Mouse (Mus musculus) forebrain, postnatal 0 days (tissue): ENCODE results near the gene Gria1. TPM values are rescaled to one million over a fixed set of nuclear protein-coding genes. Genes with fewer than 3 reads are reported as not detected.

ENCODE experiments used
- ATAC-seq: fragments of 200-750 bp; cut with Nextera tagmentation; 2 replicates; pipeline ENCODE4 v1.8.0; 2017; ENCODE audit warnings: mild to moderate bottlenecking, moderate library complexity
- DNase-seq: peaks from one replicate; pipeline ENCODE4 v3.0.0-alpha.2; 2015
- H3K27ac ChIP-seq: fragments of 300-500 bp; sonication (generic); 2 replicates; pipeline ENCODE4 v1.5.1; 2014; ENCODE audit warnings: low read depth, mild to moderate bottlenecking, antibody characterized with exemption, low read length, moderate library complexity, mixed read lengths
- H3K27me3 ChIP-seq: fragments of 300-500 bp; sonication (generic); 2 replicates; pipeline ENCODE4 v1.6.1; 2014; ENCODE audit warnings: mild to moderate bottlenecking, low read length, mixed read lengths; ENCODE audit not compliant: insufficient read depth
- H3K36me3 ChIP-seq: fragments of 300-500 bp; sonication (generic); 2 replicates; pipeline ENCODE4 v1.6.1; 2014; ENCODE audit warnings: mild to moderate bottlenecking, moderate library complexity; ENCODE audit not compliant: insufficient read depth
- H3K4me1 ChIP-seq: fragments of 300-500 bp; sonication (generic); 2 replicates; pipeline ENCODE4 v1.6.1; 2014; ENCODE audit warnings: antibody characterized with exemption; ENCODE audit not compliant: insufficient read depth
- H3K4me2 ChIP-seq: fragments of 300-500 bp; sonication (generic); 2 replicates; pipeline ENCODE4 v1.6.1; 2014; ENCODE audit warnings: low read depth, mild to moderate bottlenecking, moderate library complexity
- H3K4me3 ChIP-seq: fragments of 300-500 bp; sonication (generic); 2 replicates; pipeline ENCODE4 v1.5.1; 2014; ENCODE audit warnings: low read depth, low read length, mixed read lengths
- H3K9ac ChIP-seq: fragments of 300-500 bp; sonication (generic); 2 replicates; pipeline ENCODE4 v1.6.1; 2014; ENCODE audit warnings: mild to moderate bottlenecking
- H3K9me3 ChIP-seq: fragments of 300-500 bp; sonication (generic); 2 replicates; pipeline ENCODE4 v1.6.1; 2016; ENCODE audit warnings: low read length
- CTCF ChIP-seq: sonication (generic); IDR thresholded peaks from 2 replicates; pipeline ENCODE4 v1.5.1; 2016; ENCODE audit warnings: antibody characterized with exemption, control low read depth, low read depth
- WGBS: fragments of 180-500 bp; shearing (Covaris S2); extraction: QIAGEN DNeasy Blood & Tissue Kit; methylation state at CpG from one replicate; pipeline ENCODE4 v1.1.7; 2014; 5-methylcytosine and 5-hydroxymethylcytosine counted together
- polyA plus RNA-seq: library from polyadenylated mRNA; unstranded; fragments of >200 nt; fragmentation: Nextera tagmentation; extraction: Ambion mirVana; gene quantifications from 2 replicates; pipeline ENCODE4 v1.2.1, GENCODE M21; 2015
- total RNA-seq: library from RNA; depleted of rRNA; stranded (reverse); fragments of >200 nt; gene quantifications from 2 replicates; pipeline ENCODE4 v1.2.3, GENCODE M21; 2014; rRNA removed

Gria1 gene
- 103 and 121 TPM in 2 replicates for total RNA-seq
- 48.9 and 92.7 TPM in 2 replicates for polyA plus RNA-seq

DNA sequence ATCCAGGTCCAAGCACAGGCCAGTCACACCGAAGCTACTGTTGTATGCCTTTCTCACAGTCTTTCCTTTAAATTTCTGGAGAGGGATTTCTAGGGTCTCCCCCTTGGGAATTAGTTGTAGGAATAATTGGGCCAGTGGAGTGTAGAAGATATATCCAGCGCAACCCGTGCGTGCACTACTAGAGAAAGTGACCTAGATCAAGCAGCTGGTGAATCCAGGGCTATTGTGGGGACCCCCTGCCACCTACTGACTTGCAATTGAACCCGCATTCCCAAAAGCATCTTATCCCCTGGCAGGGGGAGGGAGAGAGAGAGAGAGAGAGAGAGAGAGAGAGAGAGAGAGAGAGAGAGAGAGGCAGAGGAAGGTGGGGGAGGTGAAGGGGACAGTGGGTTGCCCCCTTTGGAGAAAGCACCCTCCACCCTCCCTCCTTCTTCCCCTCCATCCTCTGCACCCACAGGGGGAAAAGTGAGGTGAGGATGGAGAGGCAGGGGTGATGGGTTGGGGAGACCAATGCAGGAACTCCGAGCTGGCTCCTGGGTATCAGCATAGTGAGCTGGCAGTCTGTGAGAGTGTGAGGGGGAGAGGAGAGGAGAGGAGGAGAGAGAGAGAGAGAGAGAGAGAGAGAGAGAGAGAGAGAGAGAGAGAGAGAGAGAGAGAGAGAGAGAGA, at the start of gene Gria1:
Gria1 (plus strand) TSS at position 364 of the 667 bp plus-strand sequence.
- Histone ChIP-seq H3K4me1 (peaks cover 4% of the 10 kb centered on the region; the same call in 1 of the 2 replicates), H3K9me3 (no peaks in the 10 kb centered on the region), H3K27me3 (no peaks in the 10 kb centered on the region), H3K4me2 (peak within 1 kb of the TSS; percentile 52), H3K4me3 (peak within 1 kb of the TSS; percentile 58), H3K9ac (peak within 1 kb of the TSS; percentile 72), H3K27ac (peak within 1 kb of the TSS; percentile 90), H3K36me3 (no peaks in the 10 kb centered on the region)
- TF ChIP-seq CTCF, result peak; percentile 44
- WGBS, result 10% methylated on average over 6 of the region's 6 CpGs
- peak; percentile 76 for ATAC-seq
- peak; percentile 53 for DNase-seq

GRCm38 (mm10) chr11:56961751-56962150, 49.4 kb upstream of the Gria1 start:
- no peaks in the 10 kb centered on the region for H3K36me3 ChIP-seq
- TF ChIP-seq CTCF, result no peak
- no peak overlapping the region for H3K9ac ChIP-seq
- no peaks in the 10 kb centered on the region for H3K27me3 ChIP-seq
- no peak for DNase-seq
- H3K9me3 ChIP-seq, result no peaks in the 10 kb centered on the region
- H3K27ac ChIP-seq, result no peak overlapping the region
- no peak overlapping the region for H3K4me2 ChIP-seq
- H3K4me1 ChIP-seq, result no peaks in the 10 kb centered on the region
- no peak for ATAC-seq
- H3K4me3 ChIP-seq, result no peak overlapping the region
- whole genome bisulfite sequencing, result 93% methylated on average over 3 of the region's 3 CpGs

GRCm38 (mm10) chr11:56972814-56973213, 38.4 kb upstream of the Gria1 start:
- no peaks in the 10 kb centered on the region for H3K27me3 ChIP-seq
- TF ChIP-seq CTCF, result no peak
- no peaks in the 10 kb centered on the region for H3K9me3 ChIP-seq
- ATAC-seq (peak; percentile 58; the same call in 1 of the 2 replicates), DNase-seq (no peak)
- H3K4me2 ChIP-seq, result no peak overlapping the region
- 52% methylated on average over 1 of the region's 1 CpGs for WGBS
- H3K4me1 ChIP-seq, result no peaks in the 10 kb centered on the region
- no peak overlapping the region for H3K27ac ChIP-seq
- H3K4me3 ChIP-seq, result no peak overlapping the region
- H3K9ac ChIP-seq, result no peak overlapping the region
- no peaks in the 10 kb centered on the region for H3K36me3 ChIP-seq

- Histone ChIP-seq H3K27ac (no peak overlapping the region), H3K4me1 (no peaks in the 10 kb centered on the region), H3K27me3 (no peaks in the 10 kb centered on the region), H3K36me3 (no peaks in the 10 kb centered on the region), H3K4me2 (no peak overlapping the region), H3K9me3 (no peaks in the 10 kb centered on the region), H3K9ac (no peak overlapping the region), H3K4me3 (no peak overlapping the region)
- WGBS, result 62% methylated on average over 3 of the region's 3 CpGs
- no peak for TF ChIP-seq CTCF
- DNase-seq (no peak), ATAC-seq (no peak)
These were observed 26.7 kb upstream of the Gria1 start for GRCm38 (mm10) chr11:56984321-56985000.

- Histone ChIP-seq H3K4me1 (no peaks in the 10 kb centered on the region), H3K36me3 (no peaks in the 10 kb centered on the region), H3K9me3 (no peaks in the 10 kb centered on the region), H3K4me3 (no peak overlapping the region), H3K27ac (no peak overlapping the region), H3K27me3 (no peaks in the 10 kb centered on the region), H3K9ac (no peak overlapping the region), H3K4me2 (no peak overlapping the region)
- ATAC-seq, result no peak
- no peak for DNase-seq
- 39% methylated on average over 4 of the region's 4 CpGs for whole genome bisulfite sequencing
- no peak for TF ChIP-seq CTCF
These were observed 25.7 kb upstream of the Gria1 start for GRCm38 (mm10) chr11:56985457-56985856.

DNA sequence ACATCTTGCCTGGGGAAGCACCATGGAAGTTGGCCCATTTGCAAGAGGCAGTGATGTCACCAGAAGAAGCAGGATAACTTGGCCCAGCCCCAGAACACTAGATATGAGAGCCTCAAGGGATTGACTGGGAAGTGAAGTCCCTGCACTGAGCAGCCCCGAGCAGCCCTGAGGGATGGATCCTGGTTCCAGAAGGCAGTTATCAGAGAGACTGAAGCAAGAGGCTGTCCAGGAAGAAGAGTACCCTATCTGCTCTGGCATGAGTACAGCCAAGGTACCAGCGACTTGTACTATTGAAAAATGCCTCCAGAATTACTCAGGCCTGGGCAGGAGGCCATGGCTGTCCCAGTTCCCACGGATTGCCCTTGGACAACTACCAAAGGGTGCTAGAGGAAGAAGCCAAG, 11.6 kb upstream of the Gria1 start:
- 61% methylated on average over 3 of the region's 3 CpGs for WGBS
- H3K27me3 ChIP-seq, result no peaks in the 10 kb centered on the region
- no peaks in the 10 kb centered on the region for H3K4me1 ChIP-seq
- H3K36me3 ChIP-seq, result no peaks in the 10 kb centered on the region
- H3K4me2 ChIP-seq, result no peak overlapping the region
- H3K9me3 ChIP-seq, result no peaks in the 10 kb centered on the region
- H3K9ac ChIP-seq, result no peak overlapping the region
- no peak for ATAC-seq
- H3K27ac ChIP-seq, result no peak overlapping the region
- no peak overlapping the region for H3K4me3 ChIP-seq
- no peak for DNase-seq
- TF ChIP-seq CTCF, result no peak

GRCm38 (mm10) chr11:57004611-57005010, 6.6 kb upstream of the Gria1 start:
- DNase-seq (no peak), ATAC-seq (no peak)
- no peak for TF ChIP-seq CTCF
- Histone ChIP-seq H3K27me3 (no peaks in the 10 kb centered on the region), H3K9me3 (no peaks in the 10 kb centered on the region), H3K4me3 (no peak overlapping the region), H3K27ac (no peak overlapping the region), H3K4me2 (no peak overlapping the region), H3K4me1 (peaks cover 5% of the 10 kb centered on the region; the same call in 1 of the 2 replicates), H3K36me3 (no peaks in the 10 kb centered on the region), H3K9ac (no peak overlapping the region)
- WGBS, result 36% methylated on average over 3 of the region's 3 CpGs
